Mouse (Mus musculus) kidney, embryonic 15.5 days (tissue): ENCODE data around the gene Mettl8. TPM values are rescaled to one million over a fixed set of nuclear protein-coding genes. Genes with fewer than 3 reads are reported as not detected.

Experiments
- ATAC-seq: fragments of 200-750 bp; cut with Nextera tagmentation; replicated peaks from 2 replicates; pipeline ENCODE4 v1.8.0; 2017; ENCODE audit warnings: moderate TSS enrichment; ENCODE audit not compliant: low FRiP score
- H3K27ac ChIP-seq: fragments of 300-500 bp; sonication (generic); 2 replicates; pipeline ENCODE4 v1.5.1; 2015; ENCODE audit warnings: mild to moderate bottlenecking, inconsistent platforms
- H3K27me3 ChIP-seq: fragments of 300-500 bp; sonication (generic); 2 replicates; pipeline ENCODE4 v1.6.1; 2015; ENCODE audit warnings: inconsistent platforms
- H3K36me3 ChIP-seq: fragments of 300-500 bp; sonication (generic); 2 replicates; pipeline ENCODE4 v1.6.1; 2015; ENCODE audit warnings: inconsistent platforms
- H3K4me1 ChIP-seq: fragments of 300-500 bp; sonication (generic); 2 replicates; pipeline ENCODE4 v1.6.1; 2015; ENCODE audit warnings: inconsistent platforms
- H3K4me2 ChIP-seq: fragments of 300-500 bp; sonication (generic); 2 replicates; pipeline ENCODE4 v1.6.1; 2015; ENCODE audit warnings: moderate library complexity, mild to moderate bottlenecking, inconsistent platforms
- H3K4me3 ChIP-seq: fragments of 300-500 bp; sonication (generic); replicated peaks from 2 replicates; pipeline ENCODE4 v1.5.1; 2015; ENCODE audit warnings: mild to moderate bottlenecking, inconsistent platforms
- H3K9ac ChIP-seq: fragments of 300-500 bp; sonication (generic); 2 replicates; pipeline ENCODE4 v1.6.1; 2015; ENCODE audit warnings: mild to moderate bottlenecking, inconsistent platforms
- H3K9me3 ChIP-seq: fragments of 300-500 bp; sonication (generic); replicated peaks from 2 replicates; pipeline ENCODE4 v1.6.1; 2016; ENCODE audit warnings: inconsistent platforms
- WGBS: fragments of 180-500 bp; shearing (Covaris S2); methylation state at CpG from one replicate; pipeline ENCODE4 v1.1.7; 2015; ENCODE audit warnings: mixed read lengths; 5-methylcytosine and 5-hydroxymethylcytosine counted together
- polyA plus RNA-seq: library from polyadenylated mRNA; unstranded; fragments of >200 nt; fragmentation: Nextera tagmentation; extraction: Ambion mirVana; gene quantifications from 2 replicates; pipeline ENCODE4 v1.2.1, GENCODE M21; 2015

Mettl8 gene
- polyA plus RNA-seq, 1 experiment from 2014 or later = 19.5 TPM

GRCm38 (mm10) chr2:70919913-70920522 is 135.4 kb downstream of the Mettl8 start:
- Histone ChIP-seq H3K9ac (no peak overlapping the region), H3K27me3 (no peaks in the 10 kb centered on the region), H3K4me1 (no peaks in the 10 kb centered on the region), H3K27ac (no peak overlapping the region), H3K36me3 (no peaks in the 10 kb centered on the region), H3K4me2 (no peak overlapping the region), H3K4me3 (no peak overlapping the region), H3K9me3 (no peaks in the 10 kb centered on the region)
- ATAC-seq = no peak
- WGBS = 60% methylated on average over 2 of the region's 2 CpGs

- H3K4me1 ChIP-seq = no peaks in the 10 kb centered on the region
- ATAC-seq = no peak
- H3K27me3 ChIP-seq = no peaks in the 10 kb centered on the region
- no peak overlapping the region for H3K9ac ChIP-seq
- H3K4me2 ChIP-seq = no peak overlapping the region
- no peak overlapping the region for H3K4me3 ChIP-seq
- H3K27ac ChIP-seq = no peak overlapping the region
- no peaks in the 10 kb centered on the region for H3K36me3 ChIP-seq
- H3K9me3 ChIP-seq = no peaks in the 10 kb centered on the region
- WGBS = 91% methylated on average over 2 of the region's 2 CpGs
Measured at GRCm38 (mm10) chr2:70918516-70918915, 136.9 kb downstream of the Mettl8 start.

Other genes with a start within 250 kb of the Mettl8 start
- 27.0 and 29.5 TPM in 2 replicates for gene Tlk1, start 229.9 kb downstream of the Mettl8 start, polyA plus RNA-seq
- gene Dcaf17, start 255 bp downstream of the Mettl8 start, polyA plus RNA-seq = 33.2 and 35.8 TPM in 2 replicates
- gene Cybrd1, start 62.3 kb upstream of the Mettl8 start, polyA plus RNA-seq = 1.5 and 1.8 TPM in 2 replicates
- gene Dync1i2, start 156.1 kb upstream of the Mettl8 start, polyA plus RNA-seq = 83.2 and 85.6 TPM in 2 replicates